Mouse (Mus musculus) midbrain, embryonic 12.5 days (tissue): ENCODE results near the gene Mitf. TPM values are rescaled to one million over a fixed set of nuclear protein-coding genes. Genes with fewer than 3 reads are reported as not detected.

Experiments used
- ATAC-seq: fragments of 200-750 bp; cut with Nextera tagmentation; 2 replicates; pipeline ENCODE4 v1.8.0; 2017; ENCODE audit warnings: low read depth, moderate TSS enrichment, moderate library complexity; ENCODE audit not compliant: low FRiP score
- H3K27ac ChIP-seq: fragments of 300-500 bp; sonication (generic); replicated peaks from 2 replicates; pipeline ENCODE4 v1.5.1; 2016; ENCODE audit warnings: mild to moderate bottlenecking
- H3K27me3 ChIP-seq: fragments of 300-500 bp; sonication (generic); 2 replicates; pipeline ENCODE4 v1.6.1; 2016; ENCODE audit warnings: mild to moderate bottlenecking
- H3K36me3 ChIP-seq: fragments of 300-500 bp; sonication (generic); 2 replicates; pipeline ENCODE4 v1.6.1; 2016
- H3K4me1 ChIP-seq: fragments of 300-500 bp; sonication (generic); 2 replicates; pipeline ENCODE4 v1.6.1; 2016
- H3K4me2 ChIP-seq: fragments of 300-500 bp; sonication (generic); replicated peaks from 2 replicates; pipeline ENCODE4 v1.6.1; 2016; ENCODE audit warnings: mild to moderate bottlenecking, moderate library complexity
- H3K4me3 ChIP-seq: fragments of 300-500 bp; sonication (generic); 2 replicates; pipeline ENCODE4 v1.5.1; 2016; ENCODE audit warnings: mild to moderate bottlenecking
- H3K9ac ChIP-seq: fragments of 300-500 bp; sonication (generic); replicated peaks from 2 replicates; pipeline ENCODE4 v1.6.1; 2016; ENCODE audit warnings: mild to moderate bottlenecking, moderate library complexity
- H3K9me3 ChIP-seq: fragments of 300-500 bp; sonication (generic); 2 replicates; pipeline ENCODE4 v1.6.1; 2016; ENCODE audit warnings: mild to moderate bottlenecking
- WGBS: fragments of 180-500 bp; shearing (Covaris S2); methylation state at CpG from one replicate; pipeline ENCODE4 v1.1.7; 2016; 5-methylcytosine and 5-hydroxymethylcytosine counted together
- polyA plus RNA-seq: library from polyadenylated mRNA; unstranded; fragments of >200 nt; fragmentation: Nextera tagmentation; extraction: Ambion mirVana; gene quantifications from 2 replicates; pipeline ENCODE4 v1.2.1, GENCODE M21; 2016

Gene Mitf
- polyA plus RNA-seq, 1 experiment from 2014 or later, result 0.88 TPM

GRCm38 (mm10) chr6:97958276-97958675 is 151.4 kb downstream of the Mitf start:
- no peak for ATAC-seq
- 76% methylated on average over 4 of the region's 4 CpGs for WGBS
- no peaks in the 10 kb centered on the region for H3K27me3 ChIP-seq
- no peak overlapping the region for H3K9ac ChIP-seq
- no peaks in the 10 kb centered on the region for H3K9me3 ChIP-seq
- H3K4me3 ChIP-seq, result no peak overlapping the region
- no peak overlapping the region for H3K4me2 ChIP-seq
- H3K27ac ChIP-seq, result no peak overlapping the region
- no peaks in the 10 kb centered on the region for H3K36me3 ChIP-seq
- H3K4me1 ChIP-seq, result no peaks in the 10 kb centered on the region

DNA sequence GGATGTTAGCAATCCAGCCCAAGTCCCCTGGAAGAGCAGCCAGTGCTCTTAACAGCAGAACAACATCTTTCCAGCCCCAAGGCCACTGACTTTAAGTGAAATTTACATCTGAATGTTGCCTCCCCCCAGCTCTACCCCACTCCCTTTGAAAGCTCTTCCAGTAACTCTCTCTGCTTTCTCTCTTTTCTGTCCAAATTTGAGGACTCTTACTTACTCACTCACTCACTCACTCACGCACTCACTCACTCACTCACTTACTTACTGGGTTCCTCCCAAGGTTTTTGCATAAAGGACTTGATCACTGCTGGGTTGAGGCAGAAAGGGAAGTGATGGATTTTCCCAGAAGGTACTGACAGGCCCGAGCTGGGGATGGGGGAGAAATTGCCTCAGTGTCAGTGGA is 154.9 kb downstream of the Mitf start:
- Histone ChIP-seq H3K4me2 (no peak overlapping the region), H3K36me3 (no peaks in the 10 kb centered on the region), H3K27ac (no peak overlapping the region), H3K4me3 (no peak overlapping the region), H3K27me3 (no peaks in the 10 kb centered on the region), H3K9ac (no peak overlapping the region), H3K4me1 (no peaks in the 10 kb centered on the region), H3K9me3 (no peaks in the 10 kb centered on the region)
- no peak for ATAC-seq
- 43% methylated on average over 2 of the region's 2 CpGs for WGBS

- no peaks in the 10 kb centered on the region for H3K36me3 ChIP-seq
- no peaks in the 10 kb centered on the region for H3K27me3 ChIP-seq
- no peak overlapping the region for H3K4me3 ChIP-seq
- no peak overlapping the region for H3K27ac ChIP-seq
- no peaks in the 10 kb centered on the region for H3K4me1 ChIP-seq
- H3K4me2 ChIP-seq, result no peak overlapping the region
- ATAC-seq, result no peak
- no peak overlapping the region for H3K9ac ChIP-seq
- H3K9me3 ChIP-seq, result no peaks in the 10 kb centered on the region
- 81% methylated on average over 1 of the region's 1 CpGs for WGBS
Measured at GRCm38 (mm10) chr6:97962311-97962710, 155.5 kb downstream of the Mitf start.

DNA sequence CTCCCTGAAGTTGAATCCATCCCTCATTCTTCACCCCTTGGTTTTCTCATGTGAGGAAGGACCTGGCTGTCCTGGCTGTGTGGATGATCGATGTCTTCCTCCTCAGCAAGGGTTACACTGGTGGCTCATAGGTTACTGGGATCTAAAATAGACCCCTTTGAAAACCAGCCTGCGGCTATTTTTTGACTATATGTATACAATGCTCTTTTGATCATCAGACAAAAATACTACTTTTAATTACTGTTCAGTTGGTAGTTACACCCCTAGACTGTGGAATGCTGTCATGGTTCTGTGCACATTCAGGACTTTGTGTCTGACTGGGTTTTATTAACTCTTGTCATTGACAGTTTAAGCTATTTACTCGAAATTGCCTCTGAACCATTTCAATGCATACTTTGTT is 157.9 kb downstream of the Mitf start:
- no peak for ATAC-seq
- Histone ChIP-seq H3K9me3 (no peaks in the 10 kb centered on the region), H3K4me1 (no peaks in the 10 kb centered on the region), H3K9ac (no peak overlapping the region), H3K36me3 (no peaks in the 10 kb centered on the region), H3K27me3 (no peaks in the 10 kb centered on the region), H3K4me2 (no peak overlapping the region), H3K4me3 (no peak overlapping the region), H3K27ac (no peak overlapping the region)
- WGBS, result 71% methylated on average over 3 of the region's 3 CpGs

- no peaks in the 10 kb centered on the region for H3K27me3 ChIP-seq
- H3K27ac ChIP-seq, result no peak overlapping the region
- H3K4me3 ChIP-seq, result no peak overlapping the region
- H3K9me3 ChIP-seq, result no peaks in the 10 kb centered on the region
- no peak overlapping the region for H3K4me2 ChIP-seq
- WGBS, result 60% methylated on average over 9 of the region's 9 CpGs
- no peak overlapping the region for H3K9ac ChIP-seq
- no peaks in the 10 kb centered on the region for H3K36me3 ChIP-seq
- ATAC-seq, result no peak
- peaks cover 5% of the 10 kb centered on the region; the same call in 1 of the 2 replicates for H3K4me1 ChIP-seq
Measured at GRCm38 (mm10) chr6:97981668-97982067, 174.8 kb downstream of the Mitf start.

DNA sequence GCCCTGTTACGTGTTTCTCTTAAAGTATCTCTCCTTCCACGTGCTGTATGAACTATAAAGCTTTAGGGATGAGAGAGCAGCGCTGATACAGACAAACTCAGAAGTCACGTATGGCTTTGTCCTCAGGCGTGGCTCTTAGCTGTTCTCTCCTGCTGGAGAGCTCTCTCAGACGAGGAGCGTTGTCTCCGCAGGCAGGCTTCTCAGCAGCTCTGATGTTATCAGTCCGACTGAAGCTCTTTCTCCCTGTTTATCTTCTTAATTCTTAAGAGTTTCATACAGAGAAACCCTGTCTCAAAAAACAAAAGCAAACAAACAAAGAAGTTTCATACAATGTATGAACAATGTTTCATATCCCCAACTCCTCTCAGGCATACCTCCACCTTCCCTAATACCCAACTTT is 178.8 kb downstream of the Mitf start:
- Histone ChIP-seq H3K4me1 (peaks cover 5% of the 10 kb centered on the region; the same call in 1 of the 2 replicates), H3K4me2 (no peak overlapping the region), H3K9me3 (no peaks in the 10 kb centered on the region), H3K27me3 (no peaks in the 10 kb centered on the region), H3K9ac (no peak overlapping the region), H3K4me3 (no peak overlapping the region), H3K27ac (no peak overlapping the region), H3K36me3 (no peaks in the 10 kb centered on the region)
- 77% methylated on average over 9 of the region's 9 CpGs for WGBS
- ATAC-seq, result no peak

DNA sequence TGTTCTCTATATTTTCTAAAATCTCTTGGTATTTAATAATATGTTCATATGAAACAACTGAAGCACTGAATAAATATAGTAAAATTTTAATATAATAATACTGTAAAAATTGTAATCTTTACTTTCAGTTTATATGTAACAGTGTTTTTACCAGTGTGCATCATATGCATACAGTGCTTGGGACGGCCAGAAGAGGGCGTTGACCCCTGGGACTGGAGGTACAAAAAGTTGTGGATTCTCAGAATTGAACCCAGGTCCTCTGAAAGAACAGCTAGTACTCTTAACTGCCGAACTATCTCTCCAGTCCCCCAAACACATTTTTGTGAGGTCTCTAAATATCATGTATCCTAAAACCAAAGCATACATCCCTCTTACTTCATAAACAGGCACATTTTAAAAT is 179.6 kb downstream of the Mitf start:
- no peaks in the 10 kb centered on the region for H3K36me3 ChIP-seq
- no peak overlapping the region for H3K9ac ChIP-seq
- H3K27me3 ChIP-seq, result no peaks in the 10 kb centered on the region
- H3K4me2 ChIP-seq, result no peak overlapping the region
- no peak for ATAC-seq
- no peak overlapping the region for H3K4me3 ChIP-seq
- no peaks in the 10 kb centered on the region for H3K9me3 ChIP-seq
- no peak overlapping the region for H3K27ac ChIP-seq
- WGBS, result 72% methylated on average over 3 of the region's 3 CpGs
- H3K4me1 ChIP-seq, result peaks cover 7% of the 10 kb centered on the region; the same call in 1 of the 2 replicates

- no peak for ATAC-seq
- no peaks in the 10 kb centered on the region for H3K9me3 ChIP-seq
- H3K36me3 ChIP-seq, result no peaks in the 10 kb centered on the region
- H3K4me1 ChIP-seq, result 0 out of 2 replicates have a peak, but pooled peaks cover 3% of the 10 kb centered on the region
- no peak overlapping the region for H3K4me2 ChIP-seq
- H3K4me3 ChIP-seq, result no peak overlapping the region
- peaks cover 12% of the 10 kb centered on the region; the same call in 1 of the 2 replicates for H3K27me3 ChIP-seq
- H3K9ac ChIP-seq, result no peak overlapping the region
- H3K27ac ChIP-seq, result no peak overlapping the region
- 94% methylated on average over 12 of the region's 12 CpGs for WGBS
Measured at GRCm38 (mm10) chr6:97993507-97993906, 186.7 kb downstream of the Mitf start.

DNA sequence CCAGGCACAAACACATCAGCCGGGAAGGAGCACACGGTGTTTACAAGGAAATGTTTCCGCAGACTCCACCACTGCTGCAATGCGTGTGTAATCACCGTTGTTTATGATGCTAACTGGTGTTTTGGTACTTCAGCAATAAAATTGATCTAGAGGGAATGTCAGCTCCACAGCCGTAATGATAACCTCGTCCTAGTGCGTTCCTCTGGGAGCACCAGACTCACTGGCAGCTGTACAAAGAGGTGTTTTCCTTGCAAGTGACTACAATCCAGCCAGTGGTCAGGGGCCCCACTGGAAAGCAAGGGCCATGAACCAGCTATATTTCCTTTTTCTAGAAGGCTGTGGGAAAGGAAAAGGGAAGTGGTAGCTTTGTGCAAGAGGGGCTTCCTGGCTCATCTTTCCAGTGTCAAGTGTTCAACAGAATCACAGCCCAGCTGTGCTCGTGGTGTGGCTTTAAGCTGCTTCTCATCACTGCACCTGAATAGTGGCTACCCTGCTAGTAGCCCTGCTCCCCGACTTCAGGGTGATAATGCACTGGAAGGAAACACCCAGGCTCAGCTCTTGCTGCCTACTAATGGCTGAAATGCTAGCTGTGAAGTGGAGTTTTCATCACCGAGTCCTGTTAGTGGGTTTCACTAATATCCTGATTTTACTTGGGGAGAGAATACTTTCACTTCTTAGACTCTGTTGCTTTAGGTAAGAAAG is 188.9 kb downstream of the Mitf start:
- H3K4me3 ChIP-seq, result no peak overlapping the region
- 80% methylated on average over 11 of the region's 11 CpGs for WGBS
- no peak overlapping the region for H3K27ac ChIP-seq
- H3K9ac ChIP-seq, result no peak overlapping the region
- no peak overlapping the region for H3K4me2 ChIP-seq
- no peak for ATAC-seq
- peaks cover 12% of the 10 kb centered on the region; the same call in 1 of the 2 replicates for H3K27me3 ChIP-seq
- no peaks in the 10 kb centered on the region for H3K9me3 ChIP-seq
- no peaks in the 10 kb centered on the region for H3K36me3 ChIP-seq
- 0 out of 2 replicates have a peak, but pooled peaks cover 3% of the 10 kb centered on the region for H3K4me1 ChIP-seq

DNA sequence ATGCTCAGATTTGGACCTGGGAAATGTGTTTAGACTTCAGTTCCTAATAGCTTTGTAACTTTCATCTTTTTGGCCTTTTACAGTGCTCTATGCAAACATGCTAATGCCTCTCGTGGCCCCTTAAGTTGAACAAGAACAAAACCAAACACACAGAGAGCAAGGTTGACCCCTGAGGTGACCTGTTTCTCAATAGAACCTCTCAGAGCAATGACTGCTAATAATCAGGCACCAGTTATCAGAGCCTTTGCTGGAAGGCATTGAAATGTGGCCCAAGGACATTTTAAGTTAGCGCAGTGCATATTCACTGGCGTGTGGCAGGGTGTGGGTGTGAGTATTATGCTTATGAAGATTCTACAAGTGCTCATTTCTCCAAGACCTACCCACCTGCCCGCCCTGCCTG is 194.7 kb downstream of the Mitf start:
- no peak for ATAC-seq
- H3K4me3 ChIP-seq, result no peak overlapping the region
- H3K27ac ChIP-seq, result no peak overlapping the region
- WGBS, result 46% methylated on average over 4 of the region's 4 CpGs
- H3K9me3 ChIP-seq, result no peaks in the 10 kb centered on the region
- peaks cover 5% of the 10 kb centered on the region for H3K4me1 ChIP-seq
- H3K27me3 ChIP-seq, result peaks cover 8% of the 10 kb centered on the region
- H3K4me2 ChIP-seq, result no peak overlapping the region
- no peak overlapping the region for H3K9ac ChIP-seq
- H3K36me3 ChIP-seq, result no peaks in the 10 kb centered on the region

DNA sequence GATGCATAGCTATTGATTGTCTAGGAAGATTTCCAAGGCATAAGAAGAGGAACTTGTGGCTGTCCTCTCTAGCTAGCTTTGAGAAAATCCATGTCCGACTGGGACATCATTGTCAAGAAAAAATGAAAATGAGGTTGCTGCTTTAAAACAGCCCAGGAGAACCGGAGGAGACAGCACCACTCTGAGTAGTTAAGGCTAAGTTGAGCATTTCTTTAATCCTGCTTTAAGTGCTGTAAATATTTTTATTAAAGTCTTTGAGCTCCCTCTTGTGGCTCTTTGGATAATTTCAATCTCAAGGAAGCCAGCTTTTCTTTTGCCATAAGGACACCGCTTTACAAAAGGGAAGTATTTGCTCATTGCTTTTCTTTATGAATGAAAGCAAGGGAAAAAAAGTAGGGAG is 196.3 kb downstream of the Mitf start:
- no peak overlapping the region for H3K9ac ChIP-seq
- H3K4me1 ChIP-seq, result peaks cover 5% of the 10 kb centered on the region
- ATAC-seq, result no peak
- no peak overlapping the region for H3K4me3 ChIP-seq
- H3K27ac ChIP-seq, result no peak overlapping the region
- 23% methylated on average over 3 of the region's 3 CpGs for WGBS
- no peaks in the 10 kb centered on the region for H3K36me3 ChIP-seq
- H3K4me2 ChIP-seq, result no peak overlapping the region
- peaks cover 7% of the 10 kb centered on the region for H3K27me3 ChIP-seq
- H3K9me3 ChIP-seq, result no peaks in the 10 kb centered on the region

GRCm38 (mm10) chr6:98005566-98005965 is 198.7 kb downstream of the Mitf start:
- Histone ChIP-seq H3K9ac (no peak overlapping the region), H3K9me3 (no peaks in the 10 kb centered on the region), H3K4me1 (peaks cover 5% of the 10 kb centered on the region), H3K27ac (no peak overlapping the region), H3K27me3 (peaks cover 4% of the 10 kb centered on the region), H3K4me3 (no peak overlapping the region), H3K4me2 (no peak overlapping the region), H3K36me3 (no peaks in the 10 kb centered on the region)
- WGBS, result 88% methylated on average over 1 of the region's 1 CpGs
- no peak for ATAC-seq

DNA sequence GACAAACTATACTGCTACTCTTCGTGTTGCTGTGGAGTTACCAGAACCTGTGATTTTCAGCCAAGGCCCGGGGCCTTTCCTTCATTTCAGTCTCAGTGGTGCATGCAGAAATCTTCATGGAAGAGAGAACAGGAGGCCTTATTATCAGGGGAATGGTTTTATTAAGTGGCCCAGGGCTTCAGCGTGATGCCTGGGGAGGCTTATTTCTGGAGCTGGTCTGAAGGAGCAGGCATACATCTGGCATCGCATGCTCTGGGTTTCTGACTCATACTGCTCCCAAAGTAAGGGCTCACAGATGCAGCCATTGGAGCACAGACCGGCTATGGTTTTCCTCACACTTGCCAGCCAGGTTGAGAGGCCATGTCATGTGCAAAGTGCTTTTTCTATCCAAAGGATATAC is 208.2 kb downstream of the Mitf start:
- no peaks in the 10 kb centered on the region for H3K36me3 ChIP-seq
- H3K27me3 ChIP-seq, result no peaks in the 10 kb centered on the region
- no peak for ATAC-seq
- no peak overlapping the region for H3K9ac ChIP-seq
- no peak overlapping the region for H3K4me2 ChIP-seq
- H3K4me3 ChIP-seq, result no peak overlapping the region
- WGBS, result 88% methylated on average over 5 of the region's 5 CpGs
- H3K4me1 ChIP-seq, result peaks cover 5% of the 10 kb centered on the region; the same call in 1 of the 2 replicates
- H3K27ac ChIP-seq, result no peak overlapping the region
- H3K9me3 ChIP-seq, result no peaks in the 10 kb centered on the region
